ENCODE assay signal across 28 mouse cellular contexts in the genomic region with DNA sequence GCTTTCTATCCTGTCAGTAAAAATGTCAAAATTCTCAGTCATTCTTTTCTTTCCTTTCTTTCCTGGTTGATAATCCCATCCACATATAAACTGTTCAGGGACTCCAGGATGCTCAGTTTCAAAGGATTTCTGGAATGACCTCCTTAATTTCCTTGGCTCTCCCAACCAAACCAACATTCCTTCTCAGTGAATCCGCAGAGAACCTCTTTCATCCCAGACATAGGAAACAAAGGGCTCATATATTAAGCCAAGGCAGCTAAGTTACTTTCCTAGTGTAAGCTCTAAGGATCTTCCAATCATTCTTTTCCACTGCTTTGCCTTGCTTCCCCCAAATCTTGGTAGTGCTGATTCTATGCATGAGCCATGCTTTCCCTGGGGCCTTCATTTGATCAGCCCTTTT.
A peak's percentile ranks its signal among the peaks of the same experiment; 100 is the strongest.
DNase-seq lines count a peak whose midpoint lies in the region; ATAC-seq and TF ChIP-seq lines count a peak whose summit lies in the region.
"Had no signal": no experiment of that assay in that cellular context is flagged by ENCODE, and none has a peak within 500 bp of the region (broad histone marks: within the 10 kb centered on the region; RNA-seq: fewer than 3 reads in every experiment).

No protein-coding gene starts in this region.

- no peak overlapping the region for H3K4me3 ChIP-seq in gastrocnemius, adult 2 months
- H3K4me3 ChIP-seq in kidney, embryonic 16.5 days (ENCODE audit: low read length): no peak overlapping the region
- H3K4me3 ChIP-seq in limb, embryonic 10.5 days: no peak overlapping the region
- H3K4me3 ChIP-seq: hindbrain, embryonic 12.5 days; layer of hippocampus, adult 2 months; limb, embryonic 15.5 days; liver, embryonic 13.5 days; midbrain, embryonic 10.5 days; midbrain, embryonic 15.5 days; neural tube, embryonic 15.5 days had no signal

- H3K9me3 ChIP-seq in kidney, embryonic 16.5 days (ENCODE audit: low read length): no peaks in the 10 kb centered on the region
- no peaks in the 10 kb centered on the region for H3K9me3 ChIP-seq in limb, embryonic 10.5 days (replicated peaks)
- H3K9me3 ChIP-seq: hindbrain, embryonic 12.5 days; limb, embryonic 15.5 days; liver, embryonic 13.5 days; midbrain, embryonic 10.5 days; midbrain, embryonic 15.5 days; neural tube, embryonic 15.5 days had no signal

- H3K27ac ChIP-seq in gastrocnemius, adult 2 months: peak overlapping the region; percentile 69
- H3K27ac ChIP-seq in kidney, embryonic 16.5 days (ENCODE audit: low read length): peak overlapping the region; percentile 31; the same call in 1 of the 2 replicates
- no peak overlapping the region for H3K27ac ChIP-seq in limb, embryonic 10.5 days
- H3K27ac ChIP-seq: hindbrain, embryonic 12.5 days; hindbrain, postnatal 0 days; layer of hippocampus, adult 2 months; limb, embryonic 15.5 days; liver, embryonic 13.5 days; midbrain, embryonic 10.5 days; midbrain, embryonic 15.5 days; neural tube, embryonic 15.5 days had no signal

- DNase-seq in gastrocnemius, adult 2 months: no peak
- no peak for DNase-seq in gastrocnemius, postnatal 25 days
- DNase-seq in kidney, postnatal 4 days: no peak
- peak; percentile 69 for DNase-seq in 3T3-L1 (ENCODE audit: low read depth, low spot score)
- peak; percentile 37 for DNase-seq in skeletal muscle tissue, adult 2 months (ENCODE audit: low read depth, low spot score)
- no peak for DNase-seq in limb, embryonic 10.5 days (ENCODE audit: low spot score)
- DNase-seq in urinary bladder, postnatal 36 days (ENCODE audit: low spot score in 2 of 2): no peak
- DNase-seq: adrenal gland, postnatal 10 days; B cell, adult 2 months; cerebellum, adult 8-10 months; cerebellum, postnatal 25 days; forebrain, postnatal 0 days; gastrocnemius, postnatal 10 days; heart, postnatal 36 days; left cerebral cortex, postnatal 4 days; liver, embryonic 13.5 days; retina, postnatal 1 day; right cerebral cortex, postnatal 14 days had no signal

- H3K4me1 ChIP-seq in kidney, embryonic 16.5 days (ENCODE audit: insufficient read depth, low read length): no peaks in the 10 kb centered on the region
- peaks cover 3% of the 10 kb centered on the region; the same call in 1 of the 2 replicates for H3K4me1 ChIP-seq in limb, embryonic 10.5 days
- H3K4me1 ChIP-seq: hindbrain, embryonic 12.5 days; limb, embryonic 15.5 days; liver, embryonic 13.5 days; midbrain, embryonic 15.5 days; neural tube, embryonic 15.5 days had no signal

- no peak overlapping the region for H3K9ac ChIP-seq in kidney, embryonic 16.5 days (replicated peaks; ENCODE audit: low read length)
- H3K9ac ChIP-seq: forebrain, postnatal 0 days; hindbrain, embryonic 12.5 days; limb, embryonic 15.5 days; liver, embryonic 13.5 days; midbrain, embryonic 15.5 days; neural tube, embryonic 15.5 days had no signal

- intact Hi-C loops in gastrocnemius, adult 2 months (cut with DNase I): no loop called here

- ATAC-seq in kidney, embryonic 16.5 days (ENCODE audit: low FRiP score, low TSS enrichment): no peak
- ATAC-seq: forebrain, postnatal 0 days; hindbrain, postnatal 0 days; intestine, embryonic 16.5 days; midbrain, embryonic 15.5 days had no signal

- no peaks in the 10 kb centered on the region for H3K36me3 ChIP-seq in kidney, embryonic 16.5 days (ENCODE audit: insufficient read depth, low read length)
- no peaks in the 10 kb centered on the region for H3K36me3 ChIP-seq in limb, embryonic 10.5 days
- H3K36me3 ChIP-seq: hindbrain, embryonic 12.5 days; limb, embryonic 15.5 days; liver, embryonic 13.5 days; midbrain, embryonic 10.5 days; midbrain, embryonic 15.5 days; neural tube, embryonic 15.5 days had no signal

- no peaks in the 10 kb centered on the region for H3K27me3 ChIP-seq in kidney, embryonic 16.5 days (ENCODE audit: insufficient read depth, low read length)
- no peaks in the 10 kb centered on the region for H3K27me3 ChIP-seq in limb, embryonic 10.5 days (ENCODE audit: low read depth, poor library complexity, severe bottlenecking)
- H3K27me3 ChIP-seq: hindbrain, embryonic 12.5 days; limb, embryonic 15.5 days; liver, embryonic 13.5 days; midbrain, embryonic 15.5 days; neural tube, embryonic 15.5 days had no signal

- 63% methylated on average over 1 of the region's 1 CpGs for WGBS in kidney, embryonic 16.5 days
- WGBS in limb, embryonic 10.5 days: 72% methylated on average over 1 of the region's 1 CpGs

- H3K4me2 ChIP-seq in kidney, embryonic 16.5 days (replicated peaks; ENCODE audit: low read depth, low read length): no peak overlapping the region
- H3K4me2 ChIP-seq: heart, embryonic 11.5 days; hindbrain, embryonic 12.5 days; limb, embryonic 15.5 days; liver, embryonic 13.5 days; midbrain, embryonic 15.5 days; neural tube, embryonic 15.5 days had no signal

- TF ChIP-seq CTCF in gastrocnemius, adult 2 months (IDR thresholded peaks at IDR 0.05): no peak

Comparison
In these comparisons a context has a peak if more than half of its experiments do, and no peak if none do; other contexts are left out.
1. DNase-seq: peak in 3T3-L1 (single experiment) and skeletal muscle tissue, adult 2 months (single experiment); none in gastrocnemius, adult 2 months (single experiment), gastrocnemius, postnatal 25 days (single experiment), kidney, postnatal 4 days (0 of 2), limb, embryonic 10.5 days (single experiment) and urinary bladder, postnatal 36 days (0 of 2).